Mouse (Mus musculus) cerebellum, postnatal 4 days (tissue): Measurements from ENCODE around the gene Mnx1.

Experiments
- DNase-seq, 2 experiments: peaks; one replicate each; pipeline ENCODE4 v3.0.0; 2022; ENCODE audit warnings: low spot score in 2 of 2, mixed read lengths in 1 of 2

Mnx1 gene

DNA sequence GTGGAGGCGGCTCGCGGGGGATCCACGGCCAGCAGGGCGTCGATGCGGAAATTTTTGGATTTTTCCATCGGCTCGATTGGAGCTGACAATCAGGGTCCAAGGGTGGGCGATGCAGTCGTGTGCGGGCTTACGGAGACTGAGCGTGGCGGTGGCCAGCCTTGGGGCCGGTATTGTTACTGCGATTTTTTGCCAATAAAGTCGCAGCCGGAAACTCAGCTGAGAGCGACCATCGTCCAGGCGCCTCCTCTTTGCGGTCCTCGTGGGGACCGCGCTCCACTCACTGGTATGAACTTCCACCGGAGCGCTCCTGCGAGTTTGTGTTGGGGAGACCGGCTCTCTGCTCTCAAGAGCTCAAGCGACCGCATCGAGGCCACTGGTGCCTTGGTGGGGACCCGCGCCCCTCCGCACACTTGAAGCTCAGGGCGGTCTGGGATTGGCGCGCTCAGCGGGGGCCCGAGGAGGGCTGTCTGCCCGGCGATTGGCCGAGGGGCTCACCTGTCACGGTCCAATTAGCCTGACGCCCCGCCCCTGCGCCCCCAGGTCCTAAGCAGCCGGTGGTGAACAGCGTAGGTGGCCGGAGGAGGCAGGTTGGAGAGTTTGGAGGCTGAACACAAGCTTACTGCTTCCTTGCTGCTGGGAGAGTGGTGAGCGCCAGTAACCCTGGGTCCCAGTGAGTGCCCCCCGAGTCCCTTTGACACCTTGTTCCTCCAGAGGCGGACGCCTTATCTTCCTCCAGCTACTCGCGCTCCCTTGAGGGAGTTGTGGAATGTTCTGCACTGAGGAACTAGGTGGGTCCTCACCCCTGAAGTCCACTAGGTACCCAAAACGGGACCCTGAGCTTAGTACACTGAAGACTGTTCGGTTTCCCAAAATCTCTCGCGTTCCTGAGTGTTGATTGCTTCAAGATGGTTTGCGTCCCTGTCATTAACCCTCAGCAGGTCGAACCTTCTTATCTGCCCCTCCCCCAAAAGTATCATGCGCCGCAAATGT, at the start of gene Mnx1:
TSS of gene Mnx1 (minus strand) at position 263 of the 990 bp plus-strand sequence.
- DNase-seq = no peak

DNA sequence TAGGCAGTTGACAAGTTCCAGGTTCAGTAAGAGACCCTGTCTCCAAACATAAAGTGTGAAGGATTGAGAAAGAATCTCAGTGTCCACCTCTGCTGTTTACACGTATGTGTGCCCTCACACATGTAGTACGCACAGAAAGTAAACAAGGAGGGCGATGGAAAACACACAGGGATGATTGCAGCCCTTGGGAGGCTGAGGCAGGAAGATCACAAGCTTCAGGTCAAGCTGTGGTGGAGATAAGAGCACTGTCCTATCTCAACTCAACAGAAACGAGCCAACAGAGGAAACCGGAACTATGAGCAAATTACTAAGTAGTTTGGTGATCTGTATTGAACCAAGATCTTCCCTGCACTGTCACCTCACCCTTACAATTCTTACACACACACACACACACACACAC, 38.2 kb upstream of the Mnx1 start:
- DNase-seq = no peak

DNA sequence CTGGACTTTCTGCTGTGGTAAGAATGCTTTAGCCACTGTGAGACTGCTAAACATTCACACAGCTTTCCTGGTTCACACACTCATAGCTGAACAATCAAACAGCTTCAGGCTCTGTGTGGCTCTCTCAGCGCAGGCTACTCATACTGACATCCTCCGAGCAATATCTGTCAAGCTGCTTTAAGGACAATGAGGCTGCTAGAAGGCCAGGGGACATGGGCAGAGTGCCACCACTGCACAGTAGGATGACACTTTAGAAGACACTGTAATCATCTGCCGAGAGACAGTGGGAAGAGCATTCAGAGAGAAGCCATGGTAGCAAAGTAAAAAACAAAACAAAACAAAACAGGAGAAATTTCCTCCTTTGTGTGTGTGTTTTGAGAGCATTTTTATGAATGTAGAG, 37.6 kb upstream of the Mnx1 start:
- peak in 1 of 2 experiments; percentile 9 for DNase-seq

DNA sequence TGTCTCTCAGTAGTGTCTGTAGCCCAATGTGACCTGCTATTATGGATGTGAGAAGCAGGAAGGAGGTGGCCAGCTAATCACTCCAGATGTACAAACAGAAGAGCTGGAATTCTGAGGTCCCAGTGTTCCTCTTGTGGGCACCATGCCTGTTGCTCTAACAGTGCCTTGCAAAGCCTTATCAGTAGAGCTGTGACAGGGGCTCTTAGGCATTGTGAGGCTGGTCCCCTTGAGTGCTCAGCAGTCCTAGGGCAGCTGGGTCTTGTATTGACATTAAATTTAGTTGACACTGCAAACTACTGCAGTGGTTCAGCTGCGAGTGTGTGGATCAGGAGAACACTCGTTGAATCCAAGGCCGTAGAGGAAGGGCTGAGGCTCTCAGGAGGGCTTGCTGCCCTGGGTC, 28.7 kb upstream of the Mnx1 start:
- no peak for DNase-seq

DNA sequence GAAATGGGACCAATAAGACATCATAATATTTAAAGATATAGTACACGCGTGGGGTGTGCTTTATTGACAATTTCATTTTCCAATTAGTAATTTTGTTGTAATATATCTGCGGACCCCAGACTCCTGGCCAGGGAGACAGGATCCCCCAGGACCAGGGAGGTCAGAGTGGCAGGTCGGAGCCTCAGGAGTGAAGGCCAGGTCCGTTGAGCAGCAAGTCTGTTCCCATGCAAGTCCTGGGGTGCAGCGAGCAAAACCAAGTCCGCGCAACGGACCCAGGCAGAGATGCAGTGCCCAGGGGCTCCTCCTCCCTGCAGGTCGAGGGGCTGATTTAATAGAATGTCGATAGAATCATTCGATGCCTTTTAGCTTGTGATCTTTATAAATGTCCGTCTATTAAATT, 9.1 kb upstream of the Mnx1 start:
- no peak for DNase-seq

DNA sequence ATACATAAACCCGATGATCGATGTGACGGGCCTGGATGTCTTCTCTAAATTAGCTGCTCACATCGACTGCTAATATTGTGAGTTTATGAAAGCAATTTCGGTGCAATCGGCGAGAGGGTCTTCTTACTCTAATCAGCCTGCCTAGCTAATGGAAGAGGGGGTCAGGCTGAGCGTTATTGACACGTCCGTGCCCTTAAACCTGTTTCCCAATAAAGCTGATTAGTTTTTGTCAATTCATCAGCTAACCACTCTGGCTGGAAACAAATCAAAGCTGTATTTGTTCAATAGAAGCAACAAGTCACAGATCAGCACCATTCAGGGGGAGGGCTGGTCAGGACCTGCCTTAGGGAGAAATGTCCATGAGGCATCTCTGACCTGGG, 7.7 kb upstream of the Mnx1 start:
- DNase-seq = no peak

DNA sequence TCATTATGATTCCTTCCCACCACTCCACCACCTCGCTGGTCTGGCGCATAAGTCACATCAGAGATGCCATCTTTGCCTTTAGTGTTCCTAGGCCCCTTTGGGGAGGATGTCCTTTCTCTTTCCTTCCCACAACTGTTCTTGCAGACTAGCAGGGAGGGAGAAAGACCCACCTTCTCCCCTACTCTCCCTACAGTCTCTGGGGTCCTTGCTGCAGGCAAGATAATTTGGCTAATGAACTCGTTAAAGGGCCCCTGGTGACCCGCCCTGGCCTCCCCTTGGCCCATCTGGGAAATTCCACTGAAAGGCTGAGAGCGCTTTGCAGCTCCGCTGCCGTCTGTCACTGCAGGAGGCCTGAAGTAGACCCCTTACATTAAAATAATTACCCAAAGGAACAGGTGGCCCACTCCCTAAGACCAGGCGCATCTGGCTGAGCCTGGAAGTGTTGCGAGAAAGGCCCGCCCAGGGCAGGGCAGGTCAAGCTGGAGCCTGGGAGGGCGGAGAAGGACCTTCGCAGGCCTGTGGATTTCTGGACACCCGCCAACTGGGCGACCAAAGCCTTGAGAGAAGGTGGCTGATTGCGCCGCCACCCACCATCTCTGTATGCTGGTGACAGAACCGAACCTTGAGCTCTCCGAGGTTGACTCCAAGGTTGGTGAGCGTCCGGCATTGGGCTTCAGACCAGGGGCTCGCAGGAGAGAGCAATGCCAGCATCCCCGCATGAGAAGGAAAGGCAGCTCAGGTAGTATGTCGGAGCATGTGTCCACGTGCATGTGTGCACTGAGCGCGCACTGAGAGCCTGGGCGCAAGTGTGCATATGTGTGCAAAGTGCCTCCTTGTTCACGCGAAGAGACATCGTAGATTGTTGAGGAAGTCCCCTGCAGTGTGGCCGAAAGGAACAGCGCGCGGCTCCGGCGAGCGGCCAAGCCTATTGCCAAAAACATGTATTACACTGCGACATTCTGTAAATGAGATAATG, 7.0 kb upstream of the Mnx1 start:
- no peak for DNase-seq

DNA sequence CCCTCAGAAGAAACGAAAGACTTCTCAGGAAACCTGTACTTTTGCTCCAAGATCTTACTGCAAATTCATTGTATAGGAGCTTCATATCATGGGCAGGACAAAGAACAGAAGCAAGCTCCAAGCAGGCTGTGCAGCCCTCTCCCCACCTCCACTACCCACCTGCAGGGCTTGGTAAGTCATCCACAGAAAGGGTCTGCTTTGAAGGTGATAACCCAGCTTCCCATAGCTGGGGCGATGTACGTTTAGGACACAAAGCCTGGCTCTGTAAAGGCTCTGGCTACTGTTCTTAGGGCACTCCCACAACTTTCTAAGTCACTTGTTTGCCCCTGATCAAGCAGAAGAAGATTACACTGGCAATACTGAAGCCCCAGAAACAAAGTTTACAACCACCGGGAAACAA, 5.5 kb upstream of the Mnx1 start:
- DNase-seq = no peak

DNA sequence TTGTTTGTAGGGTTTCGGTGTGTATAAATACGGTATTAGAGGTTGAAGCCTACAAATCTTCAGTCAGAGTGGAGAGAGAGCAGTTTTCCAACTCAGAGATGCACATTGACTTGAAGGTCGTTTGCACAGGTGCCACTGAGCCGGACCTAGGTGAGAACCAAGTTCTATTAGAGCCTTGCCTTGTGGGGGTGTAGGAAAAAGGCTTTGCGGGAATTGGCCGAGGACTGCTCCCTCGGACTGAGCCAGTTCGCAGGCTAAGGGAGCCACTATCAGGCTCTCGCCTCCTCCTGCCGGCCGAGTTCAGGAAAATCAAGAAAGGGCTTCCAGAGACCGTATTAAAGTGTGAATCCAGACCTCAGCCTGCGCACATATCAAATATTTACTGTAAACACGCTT, 926 bp upstream of the Mnx1 start:
- DNase-seq = no peak

DNA sequence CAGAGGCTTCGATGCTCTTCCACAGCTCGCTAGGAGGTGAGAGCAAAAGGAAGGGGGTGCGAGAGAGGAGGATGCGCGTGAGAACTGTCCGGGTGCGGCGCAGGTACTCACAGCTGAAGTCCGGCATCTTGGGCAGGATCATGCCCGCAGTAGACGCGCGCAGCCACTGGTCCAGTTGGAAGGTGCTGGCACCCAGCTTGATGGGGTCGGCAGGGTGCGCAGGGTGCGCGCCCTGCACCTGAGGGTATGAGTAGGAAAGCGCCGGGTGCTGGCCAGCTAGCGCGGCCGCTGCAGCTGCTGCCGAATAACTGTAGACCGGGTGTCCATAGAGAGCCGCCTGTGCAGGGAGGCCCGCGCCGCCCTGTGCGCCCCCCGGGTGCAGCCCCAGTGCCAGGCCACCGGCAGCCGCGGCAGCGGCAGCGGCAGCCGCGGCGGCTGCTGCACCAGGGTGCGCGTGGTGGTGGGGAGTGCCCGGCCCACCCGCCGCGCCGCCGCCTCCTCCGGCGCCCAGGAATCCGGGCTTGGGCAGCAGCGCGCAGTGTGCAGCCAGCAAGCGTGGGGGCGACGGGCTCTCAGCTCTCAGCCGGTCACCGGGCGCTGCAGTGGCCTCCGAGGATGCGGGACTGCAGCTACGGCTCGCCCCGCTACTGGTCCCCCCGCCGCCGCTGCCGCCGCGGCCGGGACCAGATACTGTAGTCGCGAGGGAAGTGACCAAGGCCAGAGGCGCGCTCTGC, 629 bp downstream of the Mnx1 start:
- DNase-seq = no peak

DNA sequence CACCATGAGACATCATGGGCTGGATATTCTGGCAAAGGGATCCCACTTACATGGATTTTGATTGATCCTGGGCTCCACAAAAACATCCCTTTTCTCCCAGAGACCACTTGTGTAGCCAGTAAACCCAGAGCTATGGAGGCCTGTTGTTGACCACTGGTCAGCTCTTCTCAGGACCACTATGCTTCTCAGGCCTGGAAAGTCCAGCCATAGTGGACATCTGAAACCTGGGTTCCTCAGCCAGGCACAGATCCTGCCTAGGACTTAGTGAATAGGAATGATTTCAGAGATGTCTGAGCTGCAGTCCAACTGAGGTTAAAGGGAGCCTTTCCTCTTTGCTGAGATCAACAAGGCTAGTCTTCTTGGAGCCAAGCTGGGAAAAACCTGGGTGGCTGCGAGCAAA, 2.2 kb downstream of the Mnx1 start:
- no peak for DNase-seq

DNA sequence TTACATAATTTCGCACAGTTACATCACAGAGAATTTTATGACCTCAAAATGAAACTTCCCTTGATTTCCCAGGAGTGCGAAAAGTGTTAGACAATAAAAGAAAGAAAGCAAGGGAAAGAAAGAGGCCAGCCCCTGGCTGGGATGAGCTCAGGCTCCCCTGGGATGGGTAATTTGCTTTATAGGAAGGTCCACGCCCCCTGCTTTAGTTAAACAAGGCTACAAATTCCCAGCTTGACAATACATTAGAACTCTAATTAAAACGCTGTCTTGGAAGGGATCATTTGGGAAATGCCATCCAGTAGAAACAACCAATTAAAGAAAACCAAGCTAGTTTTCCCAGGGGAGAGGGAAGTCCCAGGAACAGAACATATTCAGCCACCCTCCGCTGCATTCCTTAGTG, 2.7 kb downstream of the Mnx1 start:
- no peak for DNase-seq

DNA sequence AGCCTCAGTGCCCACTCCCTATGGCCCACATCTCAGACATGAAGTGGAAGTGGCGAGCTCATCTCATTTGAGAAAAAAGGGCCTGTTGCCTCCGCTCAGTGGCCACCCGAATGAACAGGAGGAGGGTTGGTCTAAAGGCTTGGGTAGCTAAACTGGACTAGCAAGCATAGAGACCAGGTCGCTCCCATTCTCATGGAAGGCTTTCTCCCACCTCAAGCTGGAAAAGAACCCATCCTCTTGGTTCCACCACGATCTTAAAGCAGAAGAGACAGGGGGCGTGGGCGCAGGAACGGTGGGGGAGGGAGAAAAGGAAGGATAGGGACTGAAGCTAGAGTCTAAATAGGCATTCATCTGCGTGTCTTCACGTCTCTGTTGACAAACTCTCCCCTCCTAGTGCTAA, 3.2 kb downstream of the Mnx1 start:
- DNase-seq = no peak

DNA sequence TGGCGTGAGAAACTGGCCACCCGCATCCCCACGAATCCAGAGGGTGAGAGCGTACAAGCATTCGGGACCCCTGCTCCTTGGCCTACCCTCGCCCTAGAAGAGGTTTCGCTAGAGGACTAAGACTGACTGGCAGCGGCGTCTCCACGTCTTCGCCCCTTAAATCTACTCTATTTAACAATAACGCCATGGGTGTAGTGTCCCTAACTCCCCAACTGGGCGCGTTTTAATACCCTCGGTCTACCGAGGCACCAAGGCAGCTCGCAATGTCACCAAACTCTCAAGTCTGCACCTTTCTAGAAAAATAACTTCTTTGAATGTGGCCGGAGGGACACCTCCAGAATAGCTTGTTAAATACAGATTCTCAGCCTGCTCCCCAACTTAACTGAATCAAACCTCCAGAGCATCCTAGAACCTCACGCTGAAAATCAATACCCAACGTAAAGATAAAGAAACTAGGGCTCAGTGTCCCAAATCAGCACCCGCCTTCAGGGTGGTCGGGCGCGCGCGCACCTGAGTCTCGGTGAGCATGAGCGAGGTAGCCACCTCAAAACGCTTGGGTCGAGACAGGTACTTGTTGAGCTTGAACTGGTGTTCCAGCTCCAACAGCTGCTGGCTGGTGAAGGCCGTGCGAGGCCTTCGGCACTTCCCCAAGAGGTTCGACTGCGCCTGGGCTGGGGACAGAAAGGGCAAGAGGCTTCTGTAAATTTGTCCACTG, 3.9 kb downstream of the Mnx1 start:
- DNase-seq = no peak

DNA sequence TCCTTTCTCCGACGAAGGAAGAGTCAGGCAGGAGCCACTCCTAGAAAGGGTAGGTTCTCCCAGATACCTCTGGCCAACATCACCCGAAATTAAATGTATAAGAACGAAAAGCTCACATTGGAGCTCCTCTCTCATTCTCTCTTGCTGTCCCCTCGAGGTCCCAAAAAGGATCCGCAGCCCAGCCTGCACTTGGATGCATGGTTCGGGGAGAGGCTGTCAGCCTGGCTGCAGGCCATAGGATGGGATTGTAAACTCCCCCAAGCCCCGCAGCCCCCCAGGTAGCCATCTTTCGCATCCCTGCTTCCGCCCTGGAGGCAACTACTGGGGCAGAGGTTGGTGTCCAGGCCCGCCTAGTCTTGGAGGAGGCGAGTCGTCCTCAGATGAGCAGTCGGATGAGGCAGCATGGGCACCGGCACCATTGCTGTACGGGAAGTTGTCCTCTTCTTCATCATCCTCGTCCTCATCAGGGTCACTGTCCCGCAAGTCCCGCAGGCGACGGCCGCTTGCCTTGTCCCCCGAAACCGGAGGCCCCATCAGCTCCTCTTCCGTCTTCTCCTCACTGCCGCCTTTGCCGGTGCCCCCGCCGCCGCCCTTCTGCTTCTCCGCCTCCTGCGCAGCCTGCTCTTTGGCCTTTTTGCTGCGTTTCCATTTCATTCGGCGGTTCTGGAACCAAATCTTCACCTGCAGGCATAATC, 4.6 kb downstream of the Mnx1 start:
- DNase-seq = no peak

DNA sequence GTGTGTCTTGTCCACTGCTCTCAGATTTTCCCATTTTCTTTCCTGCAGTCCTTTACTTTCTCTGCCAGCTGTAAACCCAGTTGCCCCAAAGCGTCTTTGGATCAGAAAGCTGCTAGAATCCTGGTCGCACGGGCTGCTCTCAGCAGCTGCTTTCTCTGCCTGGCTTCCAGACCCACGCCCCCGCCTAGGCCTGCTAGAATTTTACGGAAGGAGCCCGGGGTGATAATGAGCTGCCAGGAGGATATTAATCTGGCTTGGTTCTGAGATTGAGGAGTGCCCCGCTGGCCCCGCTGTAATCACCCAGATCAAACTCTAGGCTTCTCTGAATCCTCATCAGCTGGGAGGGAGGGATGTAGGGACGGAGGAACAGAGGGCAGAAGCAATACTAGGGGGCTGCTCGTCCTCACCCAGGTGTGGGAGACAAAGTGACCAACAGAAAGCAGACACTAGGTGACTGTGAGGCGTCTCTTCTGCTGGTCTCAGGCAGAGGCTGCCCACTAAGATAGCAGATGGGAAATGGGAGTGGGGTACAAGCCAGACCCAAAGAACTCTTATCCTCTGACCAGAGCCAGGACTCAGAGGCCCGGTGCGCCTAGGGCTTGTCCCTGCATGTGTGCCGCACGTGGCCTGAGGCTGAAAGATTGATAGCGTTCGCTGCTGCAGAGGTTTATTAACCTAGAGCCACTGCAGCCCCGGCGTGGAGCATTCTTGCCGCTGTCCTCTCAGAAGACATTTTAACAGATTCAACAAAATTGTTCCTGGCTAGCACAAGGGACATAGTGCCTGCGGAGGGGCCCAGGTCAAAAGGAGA, 6.2 kb downstream of the Mnx1 start:
- no peak for DNase-seq

DNA sequence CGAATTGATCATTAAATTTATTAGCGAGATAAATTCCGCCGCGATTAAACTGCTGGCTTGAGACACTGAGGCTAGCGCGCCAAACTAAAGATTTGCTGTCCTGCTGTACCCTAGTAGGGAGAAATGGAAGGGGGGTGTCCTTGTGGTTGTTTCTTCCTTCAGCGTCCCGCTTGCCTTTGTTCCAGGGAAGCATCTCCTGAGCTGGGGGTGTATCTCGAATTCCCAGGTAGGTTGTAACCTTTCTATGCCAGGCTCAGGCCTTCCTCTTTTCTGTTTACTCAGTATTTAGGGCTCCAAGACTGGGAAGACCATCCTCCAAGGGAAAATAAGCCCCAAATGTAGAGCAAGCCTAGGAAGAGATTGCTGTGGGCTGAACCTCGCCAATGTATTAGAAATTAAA, 6.9 kb downstream of the Mnx1 start:
- no peak for DNase-seq

DNA sequence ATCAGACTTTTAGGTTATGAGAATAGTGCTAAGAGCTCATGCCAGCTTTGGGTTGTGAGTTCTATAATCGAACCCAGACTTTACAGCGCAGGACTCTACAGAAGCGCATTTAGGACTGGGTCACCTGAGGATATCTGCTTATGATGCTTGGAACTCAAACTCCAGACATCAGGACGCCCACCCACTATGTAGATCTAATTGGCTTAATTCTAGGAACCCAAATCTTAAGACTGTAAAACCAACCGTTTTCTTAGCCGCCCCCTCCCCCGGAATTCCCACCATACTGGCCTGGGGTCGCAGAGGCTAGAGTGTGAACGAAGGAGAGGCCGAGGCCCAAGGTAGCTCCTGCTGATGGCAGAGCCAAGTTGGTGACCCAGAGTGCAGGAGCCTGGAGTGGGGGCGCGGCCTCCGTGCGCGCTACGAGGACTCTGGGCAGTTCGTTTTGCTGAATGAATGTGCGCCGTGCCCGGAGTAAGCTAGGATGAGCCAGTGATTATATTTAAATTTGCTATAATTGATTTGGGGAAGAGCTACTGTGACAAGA, 7.3 kb downstream of the Mnx1 start:
- no peak for DNase-seq

DNA sequence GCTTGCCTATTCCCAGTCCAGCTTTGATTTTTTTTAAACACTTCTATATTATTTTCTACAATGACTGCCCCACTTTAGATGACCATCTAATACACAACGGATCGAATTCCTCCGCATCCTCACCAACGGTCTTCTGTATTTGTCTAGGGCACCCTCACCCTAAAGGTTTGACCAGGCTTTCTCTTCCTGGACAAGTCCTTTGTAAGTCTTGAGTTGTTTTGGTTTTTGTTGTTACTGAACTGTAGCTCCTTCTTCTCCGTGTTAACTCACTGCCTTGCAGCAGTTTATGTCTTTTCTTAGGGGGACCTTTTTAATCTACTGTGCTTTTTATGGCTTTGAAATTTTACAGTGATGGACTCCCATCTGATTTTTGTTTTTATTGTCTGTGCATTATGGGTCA, 8.0 kb downstream of the Mnx1 start:
- DNase-seq = no peak
